Mouse (Mus musculus): Measurements from ENCODE around the gene Olfr1271.
"Not testable (repeated sequence)": the region's sequence is repeated elsewhere in the genome, so short reads cannot be mapped to it uniquely, and the experiment has no call there.

Gene Olfr1271

GRCm38 (mm10) chr2:90270932-90271331, at the start of gene Olfr1271:
Olfr1271 (minus strand) TSS chr2:90271032.
- DNase-seq = no peak

DNA sequence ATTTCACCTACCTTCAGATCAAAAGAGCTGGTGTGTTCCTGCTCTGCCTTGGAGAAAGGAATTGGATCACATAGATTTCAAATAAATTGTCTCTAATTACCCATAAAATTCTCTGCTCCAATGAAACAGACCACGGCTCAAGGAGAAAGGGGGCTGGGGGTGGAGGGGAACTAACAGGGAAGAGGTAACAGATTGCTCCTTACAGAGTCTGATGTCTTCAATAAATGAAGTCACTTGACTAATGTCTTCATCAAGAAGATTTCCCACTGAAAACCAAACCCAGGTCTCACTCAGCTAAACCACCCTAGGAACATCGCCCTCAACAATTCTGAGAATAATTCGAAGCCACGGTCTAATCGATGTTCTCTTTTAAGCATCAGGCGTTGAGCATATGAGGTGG, 21.9 kb upstream of the Olfr1271 start, which contains the start of gene Olfr1272:
TSS of gene Olfr1272 (minus strand) at position 101 of the 400 bp plus-strand sequence.
- DNase-seq = no peak

DNA sequence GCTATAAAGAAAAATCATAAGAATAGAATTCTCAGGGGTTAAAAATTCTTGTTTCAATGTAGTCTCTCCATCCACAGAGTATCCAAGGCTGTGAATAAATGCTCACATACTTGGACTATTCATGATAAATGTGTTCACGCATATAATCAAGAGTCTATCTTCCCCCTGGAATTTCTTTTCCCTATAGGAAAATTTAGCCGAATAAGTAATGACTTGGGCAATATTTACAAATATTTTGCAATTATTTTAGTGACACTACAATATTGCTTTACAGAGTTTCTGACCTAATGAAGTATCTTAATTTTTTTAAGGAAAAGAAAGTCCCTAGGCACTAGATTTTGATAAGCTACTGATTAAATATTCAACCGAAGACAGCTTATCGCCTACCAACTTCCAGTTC, 13.3 kb downstream of the Olfr1271 start, which contains the start of gene Olfr142:
TSS of gene Olfr142 (minus strand) at position 101 of the 400 bp plus-strand sequence.
- DNase-seq = no peak

GRCm38 (mm10) chr2:90224393-90224792, 46.4 kb downstream of the Olfr1271 start, which contains the start of gene Olfr1506:
Olfr1506 (minus strand) TSS chr2:90224493.
- DNase-seq = not testable (repeated sequence)
